Mouse (Mus musculus) ES-Bruce4 (cell line): ENCODE measurements around the gene Map2k5. TPM values are rescaled to one million over a fixed set of nuclear protein-coding genes. Genes with fewer than 3 reads are reported as not detected.

Source experiments
- H3K27ac ChIP-seq: 2 replicates; pipeline ENCODE4 v1.5.1; 2012; ENCODE audit warnings: low read length, inconsistent platforms; ENCODE audit not compliant: insufficient read depth
- H3K27me3 ChIP-seq: 2 replicates; pipeline ENCODE4 v1.6.1; 2012; ENCODE audit warnings: mild to moderate bottlenecking, low read length, inconsistent platforms; ENCODE audit not compliant: control insufficient read depth, poor library complexity, insufficient read depth, severe bottlenecking
- H3K36me3 ChIP-seq: 2 replicates; pipeline ENCODE4 v1.6.1; 2012; ENCODE audit warnings: inconsistent platforms, mild to moderate bottlenecking, low read length, moderate library complexity; ENCODE audit not compliant: control insufficient read depth, poor library complexity, insufficient read depth, severe bottlenecking
- H3K4me1 ChIP-seq: one replicate; pipeline ENCODE4 v1.8.1; 2011; ENCODE audit warnings: low read length; ENCODE audit not compliant: control insufficient read depth, insufficient read depth
- H3K4me3 ChIP-seq: 2 replicates; pipeline ENCODE4 v1.5.1; 2011; ENCODE audit warnings: low read depth, mild to moderate bottlenecking, low read length
- H3K9ac ChIP-seq: 2 replicates; pipeline ENCODE4 v1.6.1; 2012; ENCODE audit warnings: low read depth, mild to moderate bottlenecking, inconsistent platforms; ENCODE audit not compliant: poor library complexity, severe bottlenecking
- H3K9me3 ChIP-seq: replicated peaks from 2 replicates; pipeline ENCODE4 v1.6.1; 2012; ENCODE audit warnings: mild to moderate bottlenecking, low read length, inconsistent platforms; ENCODE audit not compliant: control insufficient read depth, poor library complexity, insufficient read depth, severe bottlenecking
- CTCF ChIP-seq: IDR thresholded peaks from one replicate; pipeline ENCODE4 v1.8.1; 2011; ENCODE audit warnings: low read depth, low read length
- EP300 ChIP-seq: IDR thresholded peaks from 2 replicates; pipeline ENCODE4 v1.6.1; 2011; ENCODE audit warnings: low read depth, low read length; ENCODE audit not compliant: insufficient read depth
- POLR2A ChIP-seq: IDR thresholded peaks from one replicate; pipeline ENCODE4 v1.8.1; 2011; ENCODE audit warnings: low read length; ENCODE audit not compliant: insufficient read depth
- polyA plus RNA-seq: library from polyadenylated mRNA; stranded (reverse); fragments of >200 nt; gene quantifications from 2 replicates; pipeline ENCODE4 v1.2.4, GENCODE M21; 2011; ENCODE audit warnings: low read depth; ENCODE audit not compliant: missing spikeins, insufficient read depth, insufficient read length

Map2k5 gene
- polyA plus RNA-seq, 1 experiment = 27.8 TPM

DNA sequence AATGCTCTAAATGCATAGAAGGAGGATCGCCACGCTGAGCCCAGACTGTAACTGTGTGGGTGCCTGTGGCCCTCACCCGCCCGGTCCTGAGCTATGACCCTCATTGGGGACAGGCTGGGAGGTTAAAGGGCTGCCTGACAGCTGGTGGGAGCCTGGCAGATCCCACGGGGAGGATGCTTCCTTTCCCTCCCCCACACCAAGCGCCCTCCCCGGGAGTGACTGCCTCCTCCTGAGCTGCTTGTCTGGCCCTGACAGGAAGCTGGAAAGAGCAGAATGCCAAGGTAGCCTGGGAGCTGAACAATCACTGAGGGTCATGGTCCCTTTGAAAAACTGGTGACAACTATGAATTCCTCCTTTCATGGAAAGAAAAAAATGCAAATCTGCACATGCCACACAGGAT lies 190.4 kb downstream of the Map2k5 start:
- Histone ChIP-seq H3K27ac (no peak overlapping the region), H3K36me3 (no peaks in the 10 kb centered on the region), H3K27me3 (no peaks in the 10 kb centered on the region), H3K4me3 (no peak overlapping the region), H3K9me3 (no peaks in the 10 kb centered on the region), H3K4me1 (no peaks in the 10 kb centered on the region), H3K9ac (no peak overlapping the region)
- TF ChIP-seq EP300 = no peak
- TF ChIP-seq CTCF = no peak
- no peak for TF ChIP-seq POLR2A

- Histone ChIP-seq H3K9ac (no peak overlapping the region), H3K9me3 (no peaks in the 10 kb centered on the region), H3K4me3 (no peak overlapping the region), H3K4me1 (no peaks in the 10 kb centered on the region), H3K27me3 (no peaks in the 10 kb centered on the region), H3K27ac (no peak overlapping the region), H3K36me3 (no peaks in the 10 kb centered on the region)
- TF ChIP-seq CTCF (no peak), EP300 (no peak), POLR2A (no peak)
Measured at GRCm38 (mm10) chr9:63185249-63185648, 192.5 kb downstream of the Map2k5 start.

- Histone ChIP-seq H3K27ac (no peak overlapping the region), H3K9me3 (no peaks in the 10 kb centered on the region), H3K4me3 (no peak overlapping the region), H3K27me3 (no peaks in the 10 kb centered on the region), H3K9ac (no peak overlapping the region), H3K4me1 (no peaks in the 10 kb centered on the region), H3K36me3 (no peaks in the 10 kb centered on the region)
- TF ChIP-seq POLR2A = no peak
- no peak for TF ChIP-seq CTCF
- no peak for TF ChIP-seq EP300
Measured at GRCm38 (mm10) chr9:63183864-63184263, 193.8 kb downstream of the Map2k5 start.

DNA sequence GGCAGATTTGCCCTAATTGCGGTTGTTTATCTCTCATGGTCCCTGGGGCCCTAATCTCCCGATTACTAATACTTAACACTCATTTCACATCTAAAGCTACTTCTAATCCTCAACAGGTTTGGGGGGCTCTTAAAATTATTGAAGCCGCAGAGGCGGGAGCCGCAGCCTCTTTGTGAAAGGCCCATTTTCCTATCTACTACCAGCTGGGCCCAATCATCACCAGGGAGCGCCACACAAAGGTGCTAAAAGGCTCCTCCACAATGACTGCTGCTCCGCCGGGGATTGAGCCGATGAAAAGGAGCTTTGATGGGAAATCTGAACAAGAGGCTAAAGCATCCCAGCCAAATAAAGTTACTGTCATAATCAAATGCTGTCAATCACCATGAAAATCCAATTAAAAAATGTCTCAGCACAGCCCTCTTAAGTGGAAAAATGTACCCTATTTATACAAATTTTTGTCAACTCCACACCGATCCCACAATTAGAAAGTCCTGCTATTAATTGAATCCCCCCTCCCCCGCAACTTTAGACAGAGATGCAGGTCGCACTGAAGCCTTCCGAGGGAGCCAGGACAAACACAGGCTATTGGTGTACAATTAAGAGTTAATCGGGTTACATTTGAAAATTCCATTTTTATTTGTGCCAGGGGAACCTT lies 195.3 kb downstream of the Map2k5 start:
- Histone ChIP-seq H3K27me3 (no peaks in the 10 kb centered on the region), H3K9ac (no peak overlapping the region), H3K36me3 (no peaks in the 10 kb centered on the region), H3K4me1 (no peaks in the 10 kb centered on the region), H3K27ac (no peak overlapping the region), H3K4me3 (no peak overlapping the region), H3K9me3 (no peaks in the 10 kb centered on the region)
- TF ChIP-seq POLR2A = no peak
- no peak for TF ChIP-seq EP300
- TF ChIP-seq CTCF = no peak

- no peaks in the 10 kb centered on the region for H3K4me1 ChIP-seq
- no peaks in the 10 kb centered on the region for H3K36me3 ChIP-seq
- H3K27ac ChIP-seq = no peak overlapping the region
- H3K9me3 ChIP-seq = no peaks in the 10 kb centered on the region
- H3K27me3 ChIP-seq = no peaks in the 10 kb centered on the region
- TF ChIP-seq EP300 = no peak
- TF ChIP-seq CTCF = no peak
- no peak for TF ChIP-seq POLR2A
- no peak overlapping the region for H3K9ac ChIP-seq
- no peak overlapping the region for H3K4me3 ChIP-seq
Measured at GRCm38 (mm10) chr9:63181337-63182178, 196.1 kb downstream of the Map2k5 start.

- H3K27me3 ChIP-seq = no peaks in the 10 kb centered on the region
- H3K4me3 ChIP-seq = no peak overlapping the region
- TF ChIP-seq EP300 = no peak
- no peak for TF ChIP-seq CTCF
- no peak for TF ChIP-seq POLR2A
- H3K27ac ChIP-seq = no peak overlapping the region
- no peaks in the 10 kb centered on the region for H3K36me3 ChIP-seq
- H3K4me1 ChIP-seq = no peaks in the 10 kb centered on the region
- no peaks in the 10 kb centered on the region for H3K9me3 ChIP-seq
- no peak overlapping the region for H3K9ac ChIP-seq
Measured at GRCm38 (mm10) chr9:63178296-63178695, 199.4 kb downstream of the Map2k5 start.
